Mouse (Mus musculus): ENCODE measurements around the gene Gbx1.
A peak's percentile ranks its signal among the peaks of the same experiment; 100 is the strongest.

The Gbx1 gene

GRCm38 (mm10) chr5:24477909-24478308 is 49.1 kb downstream of the Gbx1 start:
- DNase-seq (ENCODE audit: low read depth, low spot score) = no peak

- peak; percentile 37 for DNase-seq (ENCODE audit: low read depth, low spot score)
Measured at GRCm38 (mm10) chr5:24475476-24476241, 51.3 kb downstream of the Gbx1 start.

GRCm38 (mm10) chr5:24474723-24475261 is 52.2 kb downstream of the Gbx1 start:
- peak; percentile 43 for DNase-seq (ENCODE audit: low read depth, low spot score)

- peak; percentile 58 for DNase-seq (ENCODE audit: low read depth, low spot score)
Measured at GRCm38 (mm10) chr5:24474025-24474722, 52.8 kb downstream of the Gbx1 start.

GRCm38 (mm10) chr5:24472884-24473619 is 54.0 kb downstream of the Gbx1 start:
- DNase-seq (ENCODE audit: low read depth, low spot score) = peak; percentile 81

- DNase-seq (ENCODE audit: low read depth, low spot score) = peak; percentile 84
Measured at GRCm38 (mm10) chr5:24470600-24470999, 56.4 kb downstream of the Gbx1 start.

- no peak for DNase-seq (ENCODE audit: low read depth, low spot score)
Measured at GRCm38 (mm10) chr5:24466762-24467161, 60.2 kb downstream of the Gbx1 start.

GRCm38 (mm10) chr5:24455613-24456012 is 71.4 kb downstream of the Gbx1 start:
- DNase-seq (ENCODE audit: low read depth, low spot score) = no peak

- peak; percentile 69 for DNase-seq (ENCODE audit: low read depth, low spot score)
Measured at GRCm38 (mm10) chr5:24455076-24455475, 71.9 kb downstream of the Gbx1 start.

- no peak for DNase-seq (ENCODE audit: low read depth, low spot score)
Measured at GRCm38 (mm10) chr5:24453985-24454303, 73.1 kb downstream of the Gbx1 start.

- no peak for DNase-seq (ENCODE audit: low read depth, low spot score)
Measured at GRCm38 (mm10) chr5:24453283-24453984, 73.6 kb downstream of the Gbx1 start.

Data from R1 (cell line).